Mouse (Mus musculus) G1E (cell line): Measurements from ENCODE around the gene Agpat4.

ENCODE experiments used
- CTCF ChIP-seq: IDR thresholded peaks from 2 replicates; pipeline ENCODE4 v1.5.1; 2012; ENCODE audit warnings: low read depth, low read length, inconsistent platforms, mixed read lengths
- GATA1 ChIP-seq: IDR thresholded peaks from 2 replicates; pipeline ENCODE4 v1.6.1; 2012; ENCODE audit warnings: borderline replicate concordance, low read length, inconsistent platforms, mixed read lengths
- TAL1 ChIP-seq: conservative IDR thresholded peaks from 2 replicates; pipeline ENCODE4 v1.6.1; 2012; ENCODE audit warnings: low read depth, low read length, inconsistent platforms, mixed read lengths

DNA sequence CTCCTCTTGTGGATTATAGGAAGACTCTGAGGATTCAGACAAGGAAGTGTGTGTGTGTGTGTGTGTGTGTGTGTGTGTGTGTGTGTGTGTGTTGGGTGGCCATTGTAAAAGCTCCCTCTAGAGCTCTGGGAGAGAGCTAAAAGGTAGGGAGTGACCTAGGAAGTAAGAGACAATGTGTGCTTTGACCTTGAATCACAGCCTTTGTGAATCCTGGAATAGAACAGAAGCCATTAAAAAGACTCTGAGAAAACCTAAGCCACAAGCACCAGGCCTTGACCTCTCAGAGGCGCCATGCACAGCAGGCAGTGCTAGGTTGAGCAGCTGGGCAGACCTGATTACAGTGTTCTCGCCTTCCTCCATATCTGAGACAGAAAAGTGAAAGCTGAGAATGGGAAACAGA lies 41.7 kb upstream of the Agpat4 start:
- TF ChIP-seq CTCF (no peak), TAL1 (no peak), GATA1 (no peak)
